ENCODE assay signal across 10 mouse cellular contexts in the genomic region with DNA sequence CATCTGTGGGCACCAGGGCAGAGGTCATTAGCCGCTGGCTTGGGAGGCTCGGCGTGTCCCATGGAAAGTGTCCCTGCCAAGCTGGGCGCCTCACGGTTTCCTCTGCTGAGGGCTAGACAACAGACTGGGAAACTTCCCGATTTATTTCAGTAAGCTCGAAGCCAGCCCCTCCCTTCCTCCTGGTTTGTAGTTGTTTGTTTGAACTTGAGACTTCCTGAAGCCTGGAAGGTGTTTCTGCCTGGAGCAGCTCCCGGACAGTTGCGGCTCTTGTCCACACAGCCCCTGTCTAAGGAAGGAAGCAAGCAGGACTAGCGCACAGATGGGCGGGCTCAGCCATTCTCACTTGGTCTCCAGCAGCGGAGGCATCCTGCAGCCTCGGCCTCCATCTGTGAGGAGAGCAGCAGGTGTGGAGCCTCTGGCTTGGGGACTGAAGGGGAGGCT. TPM values are rescaled to one million over a fixed set of nuclear protein-coding genes. Genes with fewer than 3 reads are reported as not detected.
DNase-seq lines count a peak whose midpoint lies in the region; ATAC-seq and TF ChIP-seq lines count a peak whose summit lies in the region.
"Had no signal": no experiment of that assay in that cellular context is flagged by ENCODE, and none has a peak within 500 bp of the region (broad histone marks: within the 10 kb centered on the region; RNA-seq: fewer than 3 reads in every experiment).

No protein-coding gene starts in this region.

- 35% methylated on average over 13 of the region's 13 CpGs for WGBS in intestine, embryonic 14.5 days
- WGBS in intestine, postnatal 0 days = 34% methylated on average over 13 of the region's 13 CpGs
- 41% methylated on average over 13 of the region's 13 CpGs for WGBS in embryonic facial prominence, embryonic 14.5 days
- 78% methylated on average over 13 of the region's 13 CpGs for WGBS in olfactory bulb, adult 2 months
- 56% methylated on average over 13 of the region's 13 CpGs for WGBS in hindbrain, embryonic 12.5 days

- no peak overlapping the region for H3K9ac ChIP-seq in intestine, embryonic 14.5 days (ENCODE audit: low read length)
- no peak overlapping the region for H3K9ac ChIP-seq in intestine, postnatal 0 days (ENCODE audit: low read depth, low read length)
- 0 out of 2 replicates have a peak overlapping the region, but pooled peaks have one; percentile 14 for H3K9ac ChIP-seq in embryonic facial prominence, embryonic 14.5 days (ENCODE audit: low read depth, low read length)
- no peak overlapping the region for H3K9ac ChIP-seq in hindbrain, embryonic 12.5 days

- no peaks in the 10 kb centered on the region for H3K27me3 ChIP-seq in intestine, embryonic 14.5 days (replicated peaks; ENCODE audit: control insufficient read depth, insufficient read depth, low read length)
- H3K27me3 ChIP-seq in intestine, postnatal 0 days (replicated peaks; ENCODE audit: control insufficient read depth, insufficient read depth, low read length) = no peaks in the 10 kb centered on the region
- H3K27me3 ChIP-seq in embryonic facial prominence, embryonic 14.5 days (replicated peaks; ENCODE audit: control insufficient read depth, insufficient read depth, low read length) = no peaks in the 10 kb centered on the region
- H3K27me3 ChIP-seq in hindbrain, embryonic 12.5 days = no peaks in the 10 kb centered on the region

- no peak for TF ChIP-seq CTCF in intestine, postnatal 0 days (IDR thresholded peaks at IDR 0.05; ENCODE audit: low read depth)
- TF ChIP-seq CTCF in olfactory bulb, adult 2 months (IDR thresholded peaks at IDR 0.05; ENCODE audit: insufficient read depth, low read depth, low read length) = no peak

- no peaks in the 10 kb centered on the region for H3K9me3 ChIP-seq in intestine, embryonic 14.5 days (ENCODE audit: control insufficient read depth, low read length)
- H3K9me3 ChIP-seq in intestine, postnatal 0 days (ENCODE audit: control insufficient read depth) = no peaks in the 10 kb centered on the region
- no peaks in the 10 kb centered on the region for H3K9me3 ChIP-seq in embryonic facial prominence, embryonic 14.5 days (ENCODE audit: control insufficient read depth, low read length)
- H3K9me3 ChIP-seq in hindbrain, embryonic 12.5 days (replicated peaks) = 0 out of 2 replicates have a peak, but pooled peaks cover 3% of the 10 kb centered on the region

- no peak overlapping the region for H3K4me2 ChIP-seq in intestine, embryonic 14.5 days (ENCODE audit: low read length)
- H3K4me2 ChIP-seq in intestine, postnatal 0 days (replicated peaks; ENCODE audit: low read depth) = no peak overlapping the region
- no peak overlapping the region for H3K4me2 ChIP-seq in embryonic facial prominence, embryonic 14.5 days (ENCODE audit: low read depth, low read length)
- H3K4me2 ChIP-seq in hindbrain, embryonic 12.5 days (replicated peaks) = no peak overlapping the region

- H3K27ac ChIP-seq in intestine, embryonic 14.5 days (ENCODE audit: low read depth) = 0 out of 2 replicates have a peak overlapping the region, but pooled peaks have one; percentile 33
- H3K27ac ChIP-seq in intestine, postnatal 0 days (ENCODE audit: low read depth, low read length) = no peak overlapping the region
- H3K27ac ChIP-seq in embryonic facial prominence, embryonic 14.5 days (replicated peaks; ENCODE audit: low read depth, low read length) = no peak overlapping the region
- H3K27ac ChIP-seq in olfactory bulb, adult 2 months (ENCODE audit: insufficient read depth, low read depth, low read length) = no peak overlapping the region
- no peak overlapping the region for H3K27ac ChIP-seq in hindbrain, embryonic 12.5 days

- no peak overlapping the region for H3K4me3 ChIP-seq in intestine, embryonic 14.5 days (ENCODE audit: low read depth, low read length)
- no peak overlapping the region for H3K4me3 ChIP-seq in intestine, postnatal 0 days (ENCODE audit: low read depth, low read length)
- no peak overlapping the region for H3K4me3 ChIP-seq in embryonic facial prominence, embryonic 14.5 days (ENCODE audit: low read depth, low read length)
- peak overlapping the region; percentile 22 for H3K4me3 ChIP-seq in olfactory bulb, adult 2 months (ENCODE audit: insufficient read depth, low read depth, low read length)
- no peak overlapping the region for H3K4me3 ChIP-seq in hindbrain, embryonic 12.5 days
- H3K4me3 ChIP-seq: erythroblast, embryonic 14.5 days had no signal

- TF ChIP-seq POLR2A in olfactory bulb, adult 2 months (IDR thresholded peaks at IDR 0.05; ENCODE audit: insufficient read depth, low read depth, low read length) = no peak

- H3K36me3 ChIP-seq in intestine, embryonic 14.5 days (ENCODE audit: control insufficient read depth, insufficient read depth, low read length) = no peaks in the 10 kb centered on the region
- H3K36me3 ChIP-seq in intestine, postnatal 0 days (ENCODE audit: control insufficient read depth, insufficient read depth) = no peaks in the 10 kb centered on the region
- H3K36me3 ChIP-seq in embryonic facial prominence, embryonic 14.5 days (ENCODE audit: control insufficient read depth, insufficient read depth, low read length) = no peaks in the 10 kb centered on the region
- H3K36me3 ChIP-seq in hindbrain, embryonic 12.5 days = no peaks in the 10 kb centered on the region

- DNase-seq in intestine, embryonic 14.5 days (ENCODE audit: low spot score) = no peak
- DNase-seq in embryonic facial prominence, embryonic 14.5 days (ENCODE audit: low spot score) = no peak
- DNase-seq in kidney, adult 8-10 months = peak; percentile 74 to 79
- DNase-seq in right cerebral cortex, adult 18-20 months = no peak
- DNase-seq in right cerebral cortex, postnatal 25 days = no peak
- DNase-seq: liver had no signal

- no peak for ATAC-seq in intestine, embryonic 14.5 days (replicated peaks; ENCODE audit: low FRiP score, low TSS enrichment, low read depth)
- ATAC-seq in intestine, postnatal 0 days = no peak
- ATAC-seq in embryonic facial prominence, embryonic 14.5 days (ENCODE audit: low read depth) = peak; percentile 16; the same call in 1 of the 2 replicates
- no peak for ATAC-seq in hindbrain, embryonic 12.5 days (ENCODE audit: low FRiP score)

- peaks cover 8% of the 10 kb centered on the region; the same call in 1 of the 2 replicates for H3K4me1 ChIP-seq in intestine, embryonic 14.5 days (replicated peaks; ENCODE audit: control insufficient read depth, insufficient read depth, low read length)
- H3K4me1 ChIP-seq in intestine, postnatal 0 days (replicated peaks; ENCODE audit: control insufficient read depth, insufficient read depth, low read length) = no peaks in the 10 kb centered on the region
- peaks cover 4% of the 10 kb centered on the region; the same call in 1 of the 2 replicates for H3K4me1 ChIP-seq in embryonic facial prominence, embryonic 14.5 days (ENCODE audit: control insufficient read depth, insufficient read depth, low read length)
- peaks cover 24% of the 10 kb centered on the region for H3K4me1 ChIP-seq in olfactory bulb, adult 2 months (ENCODE audit: control insufficient read depth, insufficient read depth, low read length)
- H3K4me1 ChIP-seq in hindbrain, embryonic 12.5 days = peaks cover 26% of the 10 kb centered on the region; the same call in 1 of the 2 replicates

RNA-seq across cellular contexts. Expression of a gene that starts 52.4 kb away (rescaled TPM):
- 17.4 and 19.4 TPM in 2 replicates for polyA plus RNA-seq in intestine, embryonic 14.5 days (2014; fragmentation: Nextera tagmentation; extraction: Ambion mirVana)
- 5.7 and 6.7 TPM in 2 replicates for polyA plus RNA-seq in intestine, postnatal 0 days (2015; fragmentation: Nextera tagmentation; extraction: Ambion mirVana)
- polyA plus RNA-seq in embryonic facial prominence, embryonic 14.5 days (2014; fragmentation: Nextera tagmentation; extraction: Ambion mirVana) = 20.3 and 21.2 TPM in 2 replicates
- polyA plus RNA-seq in olfactory bulb, adult 2 months (2012; ENCODE audit: insufficient read depth, insufficient read length, low replicate concordance, missing spikeins) = 245 and 415 TPM in 2 replicates
- 98.3 TPM in 2 replicates for polyA plus RNA-seq in hindbrain, embryonic 12.5 days (2016; fragmentation: Nextera tagmentation; extraction: Ambion mirVana)

Comparison
In these comparisons a context has a peak if more than half of its experiments do, and no peak if none do; other contexts are left out.
1. DNase-seq: peak in kidney, adult 8-10 months (2 of 2); none in intestine, embryonic 14.5 days (single experiment), embryonic facial prominence, embryonic 14.5 days (single experiment), right cerebral cortex, adult 18-20 months (single experiment) and right cerebral cortex, postnatal 25 days (single experiment).